Mouse (Mus musculus) cerebellum, adult 11-12 months (tissue): ENCODE results near the gene Ddost.

Source experiments
- DNase-seq: peaks from one replicate; pipeline ENCODE4 v3.0.0; 2022

Ddost gene

GRCm38 (mm10) chr4:138341393-138341792, 36.9 kb downstream of the Ddost start:
- DNase-seq = no peak

GRCm38 (mm10) chr4:138342048-138342447, 37.5 kb downstream of the Ddost start:
- no peak for DNase-seq

GRCm38 (mm10) chr4:138342778-138343177, 38.2 kb downstream of the Ddost start:
- DNase-seq = no peak

GRCm38 (mm10) chr4:138343341-138343837, 38.9 kb downstream of the Ddost start:
- DNase-seq = peak; percentile 61

GRCm38 (mm10) chr4:138344891-138345545, 40.5 kb downstream of the Ddost start:
- DNase-seq = no peak

- DNase-seq = no peak
Measured at GRCm38 (mm10) chr4:138347280-138347679, 42.8 kb downstream of the Ddost start.

GRCm38 (mm10) chr4:138348716-138349115, 44.2 kb downstream of the Ddost start:
- DNase-seq = no peak

GRCm38 (mm10) chr4:138351821-138352220, 47.3 kb downstream of the Ddost start:
- DNase-seq = no peak

GRCm38 (mm10) chr4:138352692-138353091, 48.2 kb downstream of the Ddost start:
- DNase-seq = no peak

GRCm38 (mm10) chr4:138353438-138354171, 49.1 kb downstream of the Ddost start:
- DNase-seq = no peak

GRCm38 (mm10) chr4:138355496-138355895, 51.0 kb downstream of the Ddost start:
- DNase-seq = no peak

- DNase-seq = no peak
Measured at GRCm38 (mm10) chr4:138356141-138356540, 51.6 kb downstream of the Ddost start.

GRCm38 (mm10) chr4:138356551-138356950, 52.0 kb downstream of the Ddost start:
- DNase-seq = no peak

GRCm38 (mm10) chr4:138358176-138358575, 53.6 kb downstream of the Ddost start:
- no peak for DNase-seq

- DNase-seq = peak; percentile 66
Measured at GRCm38 (mm10) chr4:138361370-138361821, 56.9 kb downstream of the Ddost start.
